Mouse (Mus musculus) spleen, adult 2 months (tissue): Measurements from ENCODE around the gene Tcte2.

Experiments used
- CTCF ChIP-seq: fragments of 200-500 bp; IDR thresholded peaks from 2 replicates; pipeline ENCODE4 v1.5.1; 2011; ENCODE audit warnings: mild to moderate bottlenecking, inconsistent platforms; ENCODE audit not compliant: insufficient read depth, insufficient read length, insufficient replicate concordance; ENCODE audit errors: extremely low read depth
- POLR2A ChIP-seq: fragments of 200-500 bp; IDR thresholded peaks from 2 replicates; pipeline ENCODE4 v1.6.1; 2011; ENCODE audit warnings: low read depth, low read length, inconsistent platforms

GRCm38 (mm10) chr17:13745373-13745772 lies 16.3 kb downstream of the Tcte2 start:
- TF ChIP-seq CTCF: no peak
- TF ChIP-seq POLR2A: no peak
